Mouse (Mus musculus) CH12.LX (cell line): ENCODE results near the gene Grm7.

ENCODE experiments used
- CTCF ChIP-seq, 2 experiments: IDR thresholded peaks in 1 of 2; conservative IDR thresholded peaks in 1 of 2; 2 replicates each; pipeline ENCODE4 v1.5.1; 2011 to 2012; ENCODE audit warnings: low read depth in 2 of 2, low read length in 2 of 2, improper control_type of control experiment in 1 of 2, inconsistent platforms in 1 of 2, mild to moderate bottlenecking in 1 of 2, moderate library complexity in 1 of 2
- E2F4 ChIP-seq: IDR thresholded peaks from 2 replicates; pipeline ENCODE4 v1.6.1; 2011; ENCODE audit warnings: low read depth, low read length, improper control_type of control experiment; ENCODE audit not compliant: insufficient replicate concordance
- EP300 ChIP-seq: IDR thresholded peaks from 2 replicates; pipeline ENCODE4 v1.6.1; 2011; ENCODE audit warnings: low read length, improper control_type of control experiment
- MAX ChIP-seq: IDR thresholded peaks from 2 replicates; pipeline ENCODE4 v1.6.1; 2011; ENCODE audit warnings: low read length, improper control_type of control experiment
- MAZ ChIP-seq: IDR thresholded peaks from 2 replicates; pipeline ENCODE4 v1.6.1; 2012; ENCODE audit warnings: low read depth, mild to moderate bottlenecking, inconsistent platforms, low read length, improper control_type of control experiment, moderate library complexity
- MYC ChIP-seq: IDR thresholded peaks from 2 replicates; pipeline ENCODE4 v1.6.1; 2011; ENCODE audit warnings: low read depth, mild to moderate bottlenecking, improper control_type of control experiment, low read length
- POLR2A ChIP-seq: IDR thresholded peaks from 2 replicates; pipeline ENCODE4 v1.6.1; 2011; ENCODE audit warnings: low read depth, mild to moderate bottlenecking, improper control_type of control experiment, low read length
- ZC3H11A ChIP-seq: IDR thresholded peaks from 2 replicates; pipeline ENCODE4 v1.6.1; 2012; ENCODE audit warnings: low read depth, mild to moderate bottlenecking, inconsistent platforms, low read length, improper control_type of control experiment
- ZNF384 ChIP-seq: IDR thresholded peaks from 2 replicates; pipeline ENCODE4 v1.6.1; 2012; ENCODE audit warnings: low read depth, low read length, improper control_type of control experiment, inconsistent platforms

DNA sequence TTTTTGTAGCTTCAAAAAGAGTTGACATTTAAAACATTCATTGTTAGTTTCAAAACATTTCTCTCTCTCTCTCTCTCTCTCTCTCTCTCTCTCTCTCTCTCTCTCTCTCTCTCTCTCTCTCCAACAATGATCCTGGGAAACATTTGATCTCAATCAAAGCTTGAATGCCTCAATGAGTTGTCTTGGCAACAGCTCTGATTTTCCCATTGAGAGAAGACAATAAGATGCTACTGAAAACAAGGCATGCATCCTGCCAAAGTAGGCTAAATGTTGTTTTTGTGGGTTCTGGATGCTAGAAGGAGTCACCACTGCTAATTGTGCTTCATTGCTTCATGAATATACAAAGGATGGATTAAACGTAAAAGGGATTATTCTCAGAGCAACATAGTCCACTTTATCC lies 836.5 kb downstream of the Grm7 start:
- TF ChIP-seq CTCF (conservative IDR thresholded peaks at IDR 0.05 in 1 of 2, IDR thresholded peaks at IDR 0.05 in 1 of 2; ENCODE audit: low read depth in 2 of 2, low read length in 2 of 2) (no peak), MAX (no peak), POLR2A (no peak), EP300 (no peak), MAZ (no peak), ZNF384 (no peak), ZC3H11A (no peak), E2F4 (no peak), MYC (no peak)
